Mouse (Mus musculus) cerebellum, adult 2 months (tissue): ENCODE measurements around the gene Tnfrsf13b. TPM values are rescaled to one million over a fixed set of nuclear protein-coding genes. Genes with fewer than 3 reads are reported as not detected.
"Not testable (repeated sequence)": the region's sequence is repeated elsewhere in the genome, so short reads cannot be mapped to it uniquely, and the experiment has no call there.

Source experiments
- DNase-seq, 2 experiments: peaks; one replicate each; pipeline ENCODE4 v3.0.0; 2021
- H3K27ac ChIP-seq: fragments of 200-500 bp; 2 replicates; pipeline ENCODE4 v1.5.1; 2012; ENCODE audit warnings: low read length, control low read depth, inconsistent platforms; ENCODE audit not compliant: insufficient read depth
- H3K27me3 ChIP-seq: fragments of 200-500 bp; 2 replicates; pipeline ENCODE4 v1.6.1; 2012; ENCODE audit warnings: inconsistent platforms, mild to moderate bottlenecking, low read length, moderate library complexity; ENCODE audit not compliant: control insufficient read depth, insufficient read depth
- H3K4me1 ChIP-seq: fragments of 200-500 bp; 2 replicates; pipeline ENCODE4 v1.6.1; 2011; ENCODE audit warnings: low read length; ENCODE audit not compliant: control insufficient read depth, insufficient read depth
- H3K4me3 ChIP-seq: fragments of 200-500 bp; replicated peaks from 2 replicates; pipeline ENCODE3; 2011; ENCODE audit warnings: mild to moderate bottlenecking, low read depth, low read length, control low read depth; ENCODE audit not compliant: insufficient read depth
- CTCF ChIP-seq: fragments of 200-500 bp; IDR thresholded peaks from 2 replicates; pipeline ENCODE4 v1.5.1; 2011; ENCODE audit warnings: low read depth, mild to moderate bottlenecking, control low read depth, low read length, moderate library complexity, borderline replicate concordance; ENCODE audit not compliant: insufficient read depth
- POLR2A ChIP-seq: fragments of 200-500 bp; IDR thresholded peaks from 2 replicates; pipeline ENCODE4 v1.6.1; 2011; ENCODE audit warnings: low read length, control low read depth, borderline replicate concordance; ENCODE audit not compliant: insufficient read depth
- WGBS: fragments of 180-500 bp; shearing (Covaris S2); methylation state at CpG from one replicate; pipeline ENCODE4 v1.1.7; 2018; 5-methylcytosine and 5-hydroxymethylcytosine counted together
- polyA plus RNA-seq: library from polyadenylated mRNA; depleted of rRNA; stranded (reverse); fragments of >200 nt; gene quantifications from 2 replicates; pipeline ENCODE4 v1.2.3, GENCODE M21; 2012; rRNA removed

The Tnfrsf13b gene
- polyA plus RNA-seq, 1 experiment, result 1.4 TPM

DNA sequence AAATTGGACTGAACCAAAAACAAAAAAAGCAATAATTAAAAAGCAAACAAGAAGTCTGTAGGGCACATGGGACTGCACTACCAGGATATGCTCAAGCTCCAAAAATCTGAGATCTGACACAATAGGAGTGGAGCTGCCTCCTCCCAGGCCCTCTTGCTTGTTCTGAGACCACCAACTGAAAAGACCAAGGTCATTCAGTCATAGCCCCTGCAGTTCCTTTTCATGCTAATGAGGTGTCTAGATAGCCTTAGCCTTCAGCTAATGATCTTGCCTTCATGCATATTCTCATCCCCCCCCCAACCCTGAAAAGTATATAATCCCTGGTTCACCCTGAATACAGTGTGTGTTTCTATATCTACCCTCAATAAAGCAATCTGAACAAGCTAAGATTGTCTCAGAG is 55.1 kb downstream of the Tnfrsf13b start:
- DNase-seq, result no peak

DNA sequence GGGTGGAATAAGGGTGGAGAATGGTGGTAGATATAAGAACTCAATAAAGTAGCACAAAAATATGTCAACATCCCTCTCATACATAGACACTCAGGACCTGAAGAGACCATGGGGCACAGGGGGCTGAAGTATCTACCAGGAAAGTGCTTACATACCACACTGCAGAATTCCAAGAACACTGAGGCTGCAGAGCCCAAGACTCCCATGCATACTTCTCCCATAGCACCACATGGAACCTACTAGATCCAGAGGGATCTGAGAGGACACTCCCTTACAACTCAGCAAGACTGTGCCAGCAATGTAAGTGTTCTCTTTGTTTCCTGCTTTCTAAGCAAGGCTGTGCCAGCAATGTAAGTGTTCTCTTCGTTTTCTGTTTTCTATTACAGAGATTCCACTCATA is 57.3 kb downstream of the Tnfrsf13b start:
- H3K4me3 ChIP-seq, result no peak overlapping the region
- no peaks in the 10 kb centered on the region; the same call in 1 of the 2 replicates for H3K4me1 ChIP-seq
- WGBS, result 66% methylated on average over 1 of the region's 1 CpGs
- TF ChIP-seq POLR2A (no peak), CTCF (no peak)
- H3K27me3 ChIP-seq, result no peaks in the 10 kb centered on the region
- no peak for DNase-seq
- H3K27ac ChIP-seq, result no peak overlapping the region

More for the DNA sequence above, 55.1 kb downstream of the Tnfrsf13b start:
- TF ChIP-seq CTCF (no peak), POLR2A (no peak)
- Histone ChIP-seq H3K4me1 (no peaks in the 10 kb centered on the region; the same call in 1 of the 2 replicates), H3K27me3 (no peaks in the 10 kb centered on the region), H3K4me3 (no peak overlapping the region), H3K27ac (no peak overlapping the region)

- DNase-seq, result no peak
- WGBS, result 59% methylated on average over 2 of the region's 2 CpGs
- Histone ChIP-seq H3K4me3 (no peak overlapping the region), H3K4me1 (no peaks in the 10 kb centered on the region), H3K27ac (no peak overlapping the region), H3K27me3 (no peaks in the 10 kb centered on the region)
- TF ChIP-seq CTCF (no peak), POLR2A (no peak)
These were observed 64.2 kb downstream of the Tnfrsf13b start for GRCm38 (mm10) chr11:61190776-61191175.

DNA sequence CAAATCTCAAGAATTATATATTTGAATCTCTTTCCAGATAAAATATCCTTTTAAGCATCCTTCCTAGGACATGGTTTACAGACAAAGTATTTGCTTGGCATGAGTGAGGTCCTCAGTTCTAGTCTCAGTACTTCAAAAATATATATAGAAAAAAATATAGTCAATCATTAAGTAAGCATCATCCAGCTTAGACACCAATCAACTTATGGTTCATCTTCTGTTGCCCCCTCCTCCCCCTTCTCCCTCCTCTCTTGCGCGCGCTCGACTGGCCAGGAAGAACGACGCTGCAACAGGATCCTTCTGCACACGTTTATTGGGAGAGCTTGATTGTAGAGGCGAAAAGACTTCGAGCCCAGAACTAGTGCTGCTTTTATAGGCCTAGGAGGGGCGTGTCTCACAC is 65.6 kb downstream of the Tnfrsf13b start:
- DNase-seq, H3K27ac ChIP-seq, H3K4me3 ChIP-seq, H3K27me3 ChIP-seq, H3K4me1 ChIP-seq: not testable (repeated sequence)
- 87% methylated on average over 9 of the region's 10 CpGs for WGBS

DNA sequence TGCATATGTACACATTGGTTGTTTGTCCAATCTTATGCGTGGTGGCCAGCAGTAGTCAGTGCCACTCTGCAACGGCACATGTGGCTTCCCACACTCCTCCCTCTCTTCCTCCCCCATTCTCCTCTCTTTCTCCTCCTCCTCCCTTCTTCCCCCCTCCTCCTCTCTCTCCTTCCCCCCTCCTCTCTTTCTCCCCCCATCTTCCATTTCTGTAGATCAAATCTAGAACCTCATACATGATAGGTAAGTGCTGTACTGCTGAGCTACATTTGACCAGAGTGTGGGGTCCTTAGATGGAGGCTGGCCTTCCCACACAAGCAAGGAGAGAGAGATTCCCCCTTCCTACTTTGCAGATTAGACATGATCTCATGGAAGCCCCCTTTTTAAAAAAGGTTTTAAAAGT is 66.2 kb downstream of the Tnfrsf13b start:
- Histone ChIP-seq H3K4me1 (no peaks in the 10 kb centered on the region), H3K27ac (no peak overlapping the region), H3K4me3 (no peak overlapping the region), H3K27me3 (no peaks in the 10 kb centered on the region)
- no peak for DNase-seq
- 92% methylated on average over 2 of the region's 2 CpGs for WGBS
- TF ChIP-seq CTCF (no peak), POLR2A (no peak)

DNA sequence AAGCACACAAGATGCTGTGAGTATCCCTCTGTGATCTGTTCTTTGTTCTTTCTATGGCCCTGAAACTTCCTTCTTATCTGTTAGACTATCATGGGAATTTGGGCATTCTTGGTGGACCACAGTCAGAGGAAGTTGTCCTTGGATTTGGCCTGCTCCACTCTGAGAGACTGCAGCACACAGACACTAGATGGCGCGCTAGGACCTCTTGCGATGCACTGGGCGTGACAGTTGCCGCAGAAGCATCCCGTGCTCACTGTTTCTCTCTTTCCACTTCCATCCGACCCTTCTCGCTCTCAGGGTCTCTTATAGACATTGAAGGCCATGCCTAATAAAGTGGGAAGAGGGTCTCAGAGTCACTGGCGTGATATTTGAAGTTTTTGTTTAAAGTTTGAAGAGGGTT is 66.8 kb downstream of the Tnfrsf13b start:
- H3K27me3 ChIP-seq, result no peaks in the 10 kb centered on the region
- no peak overlapping the region for H3K4me3 ChIP-seq
- peak; percentile 81 to 87 for DNase-seq
- TF ChIP-seq CTCF (peak; percentile 100), POLR2A (no peak)
- H3K4me1 ChIP-seq, result no peaks in the 10 kb centered on the region
- H3K27ac ChIP-seq, result no peak overlapping the region
- WGBS, result 2% methylated on average over 9 of the region's 9 CpGs

GRCm38 (mm10) chr11:61196616-61197353 is 70.2 kb downstream of the Tnfrsf13b start:
- Histone ChIP-seq H3K4me3 (no peak overlapping the region), H3K27ac (no peak overlapping the region), H3K27me3 (no peaks in the 10 kb centered on the region), H3K4me1 (no peaks in the 10 kb centered on the region)
- DNase-seq, result no peak
- WGBS, result 89% methylated on average over 14 of the region's 14 CpGs
- TF ChIP-seq POLR2A (no peak), CTCF (no peak)

- TF ChIP-seq CTCF (no peak), POLR2A (no peak)
- no peak for DNase-seq
- H3K4me3 ChIP-seq, result no peak overlapping the region
- no peaks in the 10 kb centered on the region for H3K27me3 ChIP-seq
- H3K4me1 ChIP-seq, result no peaks in the 10 kb centered on the region
- H3K27ac ChIP-seq, result no peak overlapping the region
These were observed 71.4 kb downstream of the Tnfrsf13b start for GRCm38 (mm10) chr11:61197935-61198334.

Other genes starting within 250 kb of the Tnfrsf13b start
- 58.3 and 62.7 TPM in 2 replicates for gene Tmem11, start 247.5 kb upstream of the Tnfrsf13b start, polyA plus RNA-seq
- 16.6 and 16.7 TPM in 2 replicates for gene Natd1, start 212.0 kb upstream of the Tnfrsf13b start, polyA plus RNA-seq
- 15.6 and 18.2 TPM in 2 replicates for gene Map2k3, start 194.7 kb upstream of the Tnfrsf13b start, polyA plus RNA-seq
- gene Kcnj12, start 104.2 kb upstream of the Tnfrsf13b start, polyA plus RNA-seq, result 80.1 and 87.2 TPM in 2 replicates
- 142 and 148 TPM in 2 replicates for gene Usp22, start 48.3 kb downstream of the Tnfrsf13b start, polyA plus RNA-seq
- 1.2 and 2.1 TPM in 2 replicates for gene Aldh3a1, start 80.8 kb downstream of the Tnfrsf13b start, polyA plus RNA-seq
- gene Aldh3a2, start 140.7 kb downstream of the Tnfrsf13b start, polyA plus RNA-seq, result 68.4 and 74.8 TPM in 2 replicates
- 0.07 and 0.11 TPM in 2 replicates for gene Slc47a2, start 216.1 kb downstream of the Tnfrsf13b start, polyA plus RNA-seq